Mouse (Mus musculus) heart, embryonic 14.5 days (tissue): Measurements from ENCODE around the gene Mrnip. TPM values are rescaled to one million over a fixed set of nuclear protein-coding genes. Genes with fewer than 3 reads are reported as not detected.
A peak's percentile ranks its signal among the peaks of the same experiment; 100 is the strongest.

Experiments used
- ATAC-seq: fragments of 200-750 bp; cut with Nextera tagmentation; 2 replicates; pipeline ENCODE4 v1.8.0; 2017; ENCODE audit warnings: low read depth, moderate TSS enrichment; ENCODE audit not compliant: insufficient number of reproducible peaks, insufficient read depth, low FRiP score
- H3K27ac ChIP-seq, 2 experiments: fragments of 200-500 bp in 1 of 2; fragments of 300-500 bp in 1 of 2; sonication (generic) in 1 of 2; replicated peaks in 1 of 2; 2 replicates each; pipeline ENCODE4 v1.5.1; 2012 to 2014; ENCODE audit warnings: low read depth in 2 of 2, low read length in 2 of 2, control low read depth in 1 of 2, mild to moderate bottlenecking in 1 of 2, mixed read lengths in 1 of 2; ENCODE audit not compliant: control insufficient read depth in 1 of 2, insufficient read depth in 1 of 2
- H3K27me3 ChIP-seq: fragments of 300-500 bp; sonication (generic); 2 replicates; pipeline ENCODE4 v1.6.1; 2014; ENCODE audit warnings: mild to moderate bottlenecking, low read length, control low read depth; ENCODE audit not compliant: control insufficient read depth, insufficient read depth
- H3K36me3 ChIP-seq: fragments of 300-500 bp; sonication (generic); 2 replicates; pipeline ENCODE4 v1.6.1; 2014; ENCODE audit warnings: mild to moderate bottlenecking, control low read depth, low read length, mixed read lengths; ENCODE audit not compliant: control insufficient read depth, insufficient read depth
- H3K4me1 ChIP-seq, 2 experiments: fragments of 200-500 bp in 1 of 2; fragments of 300-500 bp in 1 of 2; sonication (generic) in 1 of 2; 2 replicates each; pipeline ENCODE4 v1.6.1; 2012 to 2014; ENCODE audit warnings: low read length in 2 of 2, control low read depth in 1 of 2, mixed read lengths in 1 of 2; ENCODE audit not compliant: control insufficient read depth in 2 of 2, insufficient read depth in 2 of 2
- H3K4me2 ChIP-seq: fragments of 300-500 bp; sonication (generic); 2 replicates; pipeline ENCODE4 v1.6.1; 2014; ENCODE audit warnings: mild to moderate bottlenecking, low read length
- H3K4me3 ChIP-seq, 2 experiments: fragments of 200-500 bp in 1 of 2; fragments of 300-500 bp in 1 of 2; sonication (generic) in 1 of 2; 2 replicates each; pipeline ENCODE4 v1.5.1; 2012 to 2014; ENCODE audit warnings: low read length in 2 of 2, mild to moderate bottlenecking in 2 of 2, control low read depth in 1 of 2, low read depth in 1 of 2, moderate library complexity in 1 of 2; ENCODE audit not compliant: control insufficient read depth in 1 of 2, insufficient read depth in 1 of 2
- H3K9ac ChIP-seq: fragments of 300-500 bp; sonication (generic); 2 replicates; pipeline ENCODE4 v1.6.1; 2014; ENCODE audit warnings: mild to moderate bottlenecking, low read length
- H3K9me3 ChIP-seq: fragments of 300-500 bp; sonication (generic); 2 replicates; pipeline ENCODE4 v1.6.1; 2016; ENCODE audit warnings: low read length, control low read depth; ENCODE audit not compliant: control insufficient read depth
- WGBS: fragments of 180-500 bp; shearing (Covaris S2); extraction: QIAGEN DNeasy Blood & Tissue Kit; methylation state at CpG from one replicate; pipeline ENCODE4 v1.1.7; 2014; 5-methylcytosine and 5-hydroxymethylcytosine counted together
- polyA plus RNA-seq: library from polyadenylated mRNA; unstranded; fragments of >200 nt; fragmentation: Nextera tagmentation; extraction: Ambion mirVana; gene quantifications from 2 replicates; pipeline ENCODE4 v1.2.1, GENCODE M21; 2014

The Mrnip gene
- polyA plus RNA-seq, 1 experiment from 2014 or later, result 10.9 TPM

DNA sequence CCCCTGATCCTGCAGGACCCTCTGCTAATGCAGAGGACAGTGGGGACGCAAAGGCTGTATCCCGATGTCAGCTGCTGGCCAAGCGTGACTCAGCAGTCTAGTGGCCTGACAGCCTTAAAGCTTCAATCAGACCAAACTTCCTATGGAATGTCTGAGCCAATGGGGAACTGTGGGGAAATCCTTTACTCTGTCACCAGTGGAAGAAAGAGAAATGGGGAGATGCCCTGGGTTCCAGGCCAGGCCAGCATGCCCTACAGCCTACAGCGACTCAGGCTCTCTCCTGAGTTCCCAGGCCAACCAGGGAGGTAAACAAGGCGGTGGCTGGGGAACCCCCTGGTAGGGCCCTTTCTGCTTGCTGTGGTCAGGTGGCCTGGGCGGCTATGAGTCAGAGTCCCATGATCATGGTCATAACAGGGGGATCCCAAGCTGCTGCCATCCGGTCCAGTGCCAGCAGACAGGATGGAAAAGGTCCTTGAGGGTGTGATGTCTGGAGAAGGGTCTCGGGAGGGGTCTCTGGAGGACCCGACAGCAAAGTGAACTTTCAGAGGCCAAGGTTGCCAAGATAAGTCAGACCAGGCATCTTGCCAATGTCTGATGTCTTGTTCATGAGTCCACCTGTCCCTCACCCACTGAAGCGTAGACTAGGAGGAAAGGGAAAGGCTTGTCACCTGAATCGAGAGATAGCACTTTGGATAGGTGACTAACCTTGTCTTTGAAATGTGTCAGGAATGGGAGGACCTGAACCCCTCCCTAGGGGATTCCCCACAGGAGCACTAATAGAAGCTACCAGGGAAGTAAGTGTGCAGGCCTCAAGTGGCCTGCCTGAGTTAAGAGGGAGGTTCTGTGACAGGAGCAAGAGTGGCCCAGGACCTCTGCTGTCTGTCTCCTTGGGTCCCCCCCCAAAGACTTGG, 38.9 kb downstream of the Mrnip start:
- Histone ChIP-seq H3K4me1 (peaks cover 33 to 45% of the 10 kb centered on the region in 2 experiments), H3K9me3 (no peaks in the 10 kb centered on the region), H3K4me2 (peak overlapping the region; percentile 40), H3K27ac (peak overlapping the region; percentile 80 to 85), H3K27me3 (no peaks in the 10 kb centered on the region), H3K36me3 (no peaks in the 10 kb centered on the region; the same call in 1 of the 2 replicates), H3K4me3 (no peak overlapping the region), H3K9ac (peak overlapping the region; percentile 18; the same call in 1 of the 2 replicates)
- 13% methylated on average over 11 of the region's 11 CpGs for WGBS
- ATAC-seq, result peak; percentile 57

DNA sequence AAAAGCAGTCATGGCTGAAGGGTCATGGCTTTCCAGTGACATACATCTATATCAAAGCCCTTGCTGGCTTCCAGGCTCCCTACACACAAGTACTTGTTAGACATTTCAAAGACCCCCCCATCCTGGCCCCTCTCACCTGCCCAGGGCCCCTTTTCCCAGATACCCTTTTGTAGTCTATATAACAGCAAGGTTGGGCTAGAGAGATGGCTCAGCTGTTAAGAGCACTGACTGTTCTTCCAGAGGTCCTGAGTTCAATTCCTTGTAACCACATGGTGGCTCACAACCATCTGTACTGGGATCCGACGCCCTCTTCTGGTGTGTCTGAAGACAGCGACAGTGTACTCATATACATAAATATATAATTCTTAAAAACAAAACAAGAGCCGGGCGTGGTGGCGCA, 40.4 kb downstream of the Mrnip start:
- H3K27ac ChIP-seq, result no peak overlapping the region
- no peaks in the 10 kb centered on the region for H3K27me3 ChIP-seq
- H3K4me2 ChIP-seq, result no peak overlapping the region
- ATAC-seq, result no peak
- peaks cover 33 to 40% of the 10 kb centered on the region in 2 experiments for H3K4me1 ChIP-seq
- H3K9me3 ChIP-seq, result no peaks in the 10 kb centered on the region
- 88% methylated on average over 6 of the region's 6 CpGs for WGBS
- no peak overlapping the region for H3K9ac ChIP-seq
- H3K4me3 ChIP-seq, result no peak overlapping the region
- no peaks in the 10 kb centered on the region for H3K36me3 ChIP-seq

DNA sequence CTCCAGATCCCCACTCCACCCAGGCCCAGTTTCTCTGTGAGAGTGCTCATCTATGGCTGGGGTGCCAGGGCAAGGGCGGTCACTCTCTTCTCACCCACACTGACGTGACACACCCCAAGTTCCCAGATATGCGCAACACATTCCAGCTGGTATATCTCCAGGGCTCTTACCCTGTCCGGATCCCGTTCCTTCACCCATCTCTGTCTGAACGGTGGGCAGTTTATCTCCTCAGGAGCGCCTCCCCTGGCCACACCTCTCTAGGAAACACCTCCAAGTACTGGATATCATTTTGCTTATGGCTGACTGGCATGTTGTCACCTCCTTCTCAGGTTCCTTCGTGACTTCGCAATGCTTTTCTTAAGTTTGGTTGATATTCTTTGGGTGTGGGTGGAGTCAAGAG, 41.4 kb downstream of the Mrnip start:
- Histone ChIP-seq H3K27ac (no peak overlapping the region), H3K36me3 (no peaks in the 10 kb centered on the region), H3K4me2 (peak overlapping the region; percentile 37), H3K27me3 (no peaks in the 10 kb centered on the region), H3K4me1 (peaks cover 33 to 40% of the 10 kb centered on the region in 2 experiments), H3K4me3 (no peak overlapping the region), H3K9me3 (no peaks in the 10 kb centered on the region), H3K9ac (peak overlapping the region; percentile 27; the same call in 1 of the 2 replicates)
- no peak for ATAC-seq
- WGBS, result 19% methylated on average over 9 of the region's 9 CpGs

DNA sequence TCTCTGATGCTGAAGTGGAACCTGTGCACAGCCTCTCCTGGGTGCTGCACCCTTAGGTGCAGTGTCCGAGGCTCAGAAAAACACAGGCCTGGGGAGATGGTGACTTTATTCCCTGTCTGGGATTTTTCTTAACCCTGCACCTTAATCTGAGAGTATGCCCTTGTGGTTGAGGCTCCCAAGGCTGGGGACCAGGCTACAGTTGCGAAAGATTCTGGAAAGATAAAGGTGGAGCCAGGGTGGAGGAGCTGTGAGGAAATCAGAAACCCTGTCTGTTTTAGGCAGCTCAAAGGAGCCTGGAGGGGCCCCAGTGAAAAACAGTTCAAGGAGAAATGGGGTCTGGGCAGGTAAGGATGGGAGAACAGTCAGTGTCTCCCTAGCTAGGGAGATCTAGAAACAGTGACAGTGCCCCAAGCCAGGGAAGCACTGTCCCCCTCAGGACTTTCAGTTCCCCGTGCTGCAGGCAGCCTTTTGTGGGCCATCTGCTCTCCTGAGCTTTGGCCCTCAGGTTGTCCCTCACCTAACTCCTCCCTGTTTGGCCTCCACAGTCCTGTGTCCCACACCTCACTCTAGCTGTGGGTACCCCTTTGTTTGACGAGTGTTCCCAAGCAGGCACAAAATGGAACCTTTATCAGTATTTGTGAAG, 42.6 kb downstream of the Mrnip start:
- H3K9ac ChIP-seq, result no peak overlapping the region
- WGBS, result 72% methylated on average over 4 of the region's 4 CpGs
- H3K4me2 ChIP-seq, result no peak overlapping the region

DNA sequence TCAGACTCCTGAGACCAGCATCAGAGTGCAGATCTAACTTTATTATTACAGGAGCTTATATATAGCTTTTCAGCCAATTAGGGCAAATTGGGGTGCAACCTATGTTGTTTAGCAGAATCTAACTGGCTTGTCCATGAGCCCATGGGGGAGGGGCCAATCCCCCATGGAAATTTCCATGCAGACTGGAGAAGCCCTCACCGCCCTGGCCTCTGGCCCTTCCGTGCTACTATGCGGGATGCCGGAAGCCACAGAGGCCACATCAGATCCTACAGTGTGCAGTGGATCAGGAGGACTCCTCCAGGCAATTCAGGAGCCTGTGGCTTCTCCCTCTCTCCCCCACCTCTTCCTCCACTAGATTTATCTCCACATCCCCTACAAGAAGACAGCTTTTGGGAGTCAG, 43.6 kb downstream of the Mrnip start:
- Histone ChIP-seq H3K9me3 (no peaks in the 10 kb centered on the region), H3K4me3 (no peak overlapping the region), H3K27me3 (no peaks in the 10 kb centered on the region), H3K36me3 (no peaks in the 10 kb centered on the region; the same call in 1 of the 2 replicates), H3K27ac (no peak overlapping the region), H3K4me2 (no peak overlapping the region), H3K4me1 (peaks cover 23 to 27% of the 10 kb centered on the region in 2 experiments), H3K9ac (no peak overlapping the region)
- WGBS, result 57% methylated on average over 4 of the region's 4 CpGs
- no peak for ATAC-seq

More for the DNA sequence above, 42.6 kb downstream of the Mrnip start:
- ATAC-seq, result no peak
- Histone ChIP-seq H3K9me3 (no peaks in the 10 kb centered on the region), H3K36me3 (no peaks in the 10 kb centered on the region; the same call in 1 of the 2 replicates), H3K27ac (no peak overlapping the region), H3K4me3 (no peak overlapping the region), H3K27me3 (no peaks in the 10 kb centered on the region), H3K4me1 (peaks cover 28 to 31% of the 10 kb centered on the region in 2 experiments)

DNA sequence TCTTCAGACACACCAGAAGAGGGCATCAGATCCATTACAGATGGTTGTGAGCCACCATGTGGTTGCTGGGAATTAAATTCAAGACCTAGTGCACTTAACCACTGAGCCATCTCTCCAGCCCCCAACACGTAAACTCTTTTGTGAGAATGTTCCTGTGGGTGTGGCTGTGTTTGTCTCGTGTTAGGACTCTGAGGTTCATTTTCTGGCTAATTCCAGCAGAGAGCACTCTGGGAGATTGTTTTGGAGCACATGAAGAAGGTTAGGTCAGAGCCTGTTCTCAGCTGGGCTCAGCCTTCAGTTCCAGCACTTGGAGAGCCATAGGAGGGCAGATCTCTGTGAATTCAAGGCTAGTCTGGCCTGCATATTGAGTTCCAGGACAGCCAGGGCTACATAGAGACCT, 45.6 kb downstream of the Mrnip start:
- WGBS, result 68% methylated on average over 2 of the region's 2 CpGs
- ATAC-seq, result no peak

DNA sequence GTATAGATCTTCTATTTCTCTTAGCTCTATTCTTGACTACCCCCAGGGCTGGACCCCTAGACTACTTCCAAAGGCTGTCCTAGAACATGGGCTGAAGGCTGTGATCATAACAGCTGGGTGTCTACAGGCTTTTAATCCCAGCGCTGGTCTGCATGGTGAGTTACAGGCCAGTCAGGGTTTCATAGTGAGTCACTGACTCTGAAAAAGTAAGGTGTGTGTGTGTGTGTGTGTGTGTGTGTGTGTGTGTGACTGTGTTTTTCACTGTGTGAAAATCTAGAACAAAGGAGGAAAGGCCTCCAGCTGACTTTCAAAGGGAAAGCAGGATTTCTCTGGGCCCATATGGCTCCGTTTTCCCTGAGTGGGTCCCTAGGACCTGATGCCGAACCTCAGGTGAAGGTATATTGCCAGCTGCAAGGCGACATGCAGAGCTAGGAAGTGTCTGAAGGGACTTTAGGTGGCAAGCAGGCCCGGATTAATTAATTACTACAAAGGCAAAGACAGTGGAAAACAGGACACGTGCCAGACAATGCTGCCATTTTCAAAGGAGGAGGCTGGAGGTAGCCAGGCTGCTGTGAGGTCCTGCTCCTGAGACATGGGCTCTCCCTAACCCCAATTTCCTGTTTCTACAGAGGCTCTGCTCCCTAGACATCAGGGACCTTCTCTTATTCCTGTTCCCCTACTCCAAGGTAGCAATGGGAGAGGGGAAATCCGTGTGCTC, 48.5 kb downstream of the Mrnip start:
- Histone ChIP-seq H3K9ac (no peak overlapping the region), H3K27me3 (no peaks in the 10 kb centered on the region), H3K4me1 (peaks cover 9 to 28% of the 10 kb centered on the region in 2 experiments), H3K4me2 (no peak overlapping the region), H3K9me3 (no peaks in the 10 kb centered on the region), H3K4me3 (no peak overlapping the region), H3K36me3 (peaks cover 3% of the 10 kb centered on the region; the same call in 1 of the 2 replicates), H3K27ac (no peak overlapping the region)
- WGBS, result 60% methylated on average over 7 of the region's 7 CpGs
- no peak for ATAC-seq

More for the DNA sequence above, 45.6 kb downstream of the Mrnip start:
- H3K36me3 ChIP-seq, result no peaks in the 10 kb centered on the region; the same call in 1 of the 2 replicates
- H3K27ac ChIP-seq, result no peak overlapping the region
- H3K4me2 ChIP-seq, result no peak overlapping the region
- no peak overlapping the region for H3K4me3 ChIP-seq
- peaks cover 15 to 25% of the 10 kb centered on the region in 2 experiments for H3K4me1 ChIP-seq
- no peaks in the 10 kb centered on the region for H3K9me3 ChIP-seq
- no peaks in the 10 kb centered on the region for H3K27me3 ChIP-seq
- no peak overlapping the region for H3K9ac ChIP-seq
